Mouse (Mus musculus) heart, postnatal 0 days (tissue): ENCODE data around the gene Tmem151b.

ENCODE experiments used
- CTCF ChIP-seq: IDR thresholded peaks from 2 replicates; pipeline ENCODE4 v1.5.1; 2016; ENCODE audit warnings: antibody characterized with exemption, control low read depth, low read depth
- EP300 ChIP-seq: IDR thresholded peaks from 2 replicates; pipeline ENCODE4 v1.6.1; 2016; ENCODE audit warnings: antibody characterized with exemption, low read depth

- TF ChIP-seq CTCF = no peak
- TF ChIP-seq EP300 = no peak
These were observed 19.5 kb upstream of the Tmem151b start for GRCm38 (mm10) chr17:45568990-45569389.
